Mouse (Mus musculus) telencephalon, adult 2 months (tissue): ENCODE data around the gene S100a16.

ENCODE experiments used
- DNase-seq: peaks from one replicate; pipeline ENCODE4 v3.0.0-alpha.2; 2011; ENCODE audit warnings: low read depth, low spot score

The S100a16 gene

DNA sequence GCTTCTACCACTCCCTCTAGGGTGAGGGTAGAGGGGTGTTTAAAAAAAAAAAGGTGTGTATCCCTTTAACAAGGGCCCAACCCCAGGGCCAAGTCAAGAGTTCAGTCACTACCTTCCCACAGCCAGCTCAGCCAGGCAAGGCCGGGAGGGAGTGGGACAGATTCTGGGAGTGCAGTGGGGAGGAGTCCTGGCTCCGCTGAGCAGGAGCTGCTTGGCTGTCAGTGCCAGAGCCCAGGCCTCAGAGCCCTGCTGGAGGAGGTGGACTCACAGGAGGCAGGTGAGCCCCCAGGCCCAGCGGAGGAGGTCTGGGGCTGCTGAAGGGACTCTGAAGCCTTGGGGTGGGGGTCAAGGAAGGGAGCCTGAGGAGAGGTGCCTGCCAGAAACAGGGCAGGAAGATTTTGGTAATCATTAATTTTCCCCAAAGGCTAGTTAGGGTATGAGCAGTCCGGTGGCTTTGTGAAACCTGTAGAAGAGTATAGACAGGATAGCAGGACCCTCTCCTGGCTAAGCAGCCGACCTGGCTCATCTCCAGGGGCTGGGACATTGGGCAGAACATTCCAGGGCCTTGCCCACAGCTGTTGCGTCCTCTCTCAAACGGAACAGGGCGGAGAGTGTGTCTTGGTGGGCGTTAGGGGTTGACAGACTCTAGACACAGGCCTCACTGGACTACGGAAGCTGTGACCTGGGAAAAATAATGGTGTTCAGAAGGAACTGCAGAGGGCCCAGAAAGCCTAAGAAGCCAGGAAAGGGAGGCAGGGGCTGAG lies at the start of gene S100a16:
S100a16 (plus strand) TSS at position 114 of the 764 bp plus-strand sequence.
- no peak for DNase-seq

DNA sequence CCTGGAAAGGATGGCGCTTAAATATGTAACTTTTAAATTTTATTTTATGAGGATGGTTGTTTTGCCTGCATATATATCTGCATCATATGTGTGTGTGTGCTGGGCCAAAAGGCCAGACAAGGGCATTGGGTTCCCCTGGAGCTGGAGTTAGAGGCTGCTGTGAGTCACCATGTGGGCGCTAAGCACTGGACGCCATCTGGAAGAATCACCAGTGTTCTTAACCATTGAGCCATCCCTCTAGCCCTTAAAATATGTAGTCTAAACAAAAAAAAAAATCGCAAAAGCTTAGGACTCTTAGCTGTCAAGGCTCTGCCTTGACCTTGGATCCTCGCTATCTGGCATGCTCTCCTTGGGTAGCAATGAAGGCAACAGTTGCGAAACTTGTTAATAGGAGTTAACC lies 48.5 kb upstream of the S100a16 start:
- no peak for DNase-seq

DNA sequence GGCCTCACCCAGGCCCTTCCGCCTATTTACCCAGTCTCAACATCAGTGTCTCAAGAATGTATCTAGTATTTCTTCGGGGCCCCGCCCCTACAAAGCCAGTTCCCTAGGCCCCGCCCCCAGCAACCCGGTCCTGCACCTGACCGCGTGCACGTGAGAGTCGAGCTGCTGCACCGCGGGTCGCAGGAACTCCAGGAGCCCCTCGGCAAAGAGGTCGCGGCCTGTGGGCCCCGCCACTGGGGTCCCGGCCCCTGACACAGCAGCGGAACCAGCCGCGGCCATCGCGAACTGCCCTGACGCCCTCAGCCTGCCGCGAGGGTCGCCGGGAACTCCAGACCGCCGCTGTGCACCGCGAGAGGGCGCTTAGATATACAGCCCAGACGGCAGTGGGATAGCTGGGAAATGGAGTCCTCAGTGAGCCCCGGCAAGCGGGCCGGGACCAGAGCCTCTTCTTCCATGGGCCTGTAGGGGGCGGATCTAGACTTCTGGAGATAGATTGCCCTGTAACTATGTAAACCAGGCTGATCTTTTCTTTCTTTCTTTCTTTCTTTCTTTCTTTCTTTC lies 46.3 kb upstream of the S100a16 start, which contains the start of gene Snapin:
Snapin (minus strand) TSS at position 338 of the 561 bp plus-strand sequence.
- DNase-seq, result peak; percentile 90

DNA sequence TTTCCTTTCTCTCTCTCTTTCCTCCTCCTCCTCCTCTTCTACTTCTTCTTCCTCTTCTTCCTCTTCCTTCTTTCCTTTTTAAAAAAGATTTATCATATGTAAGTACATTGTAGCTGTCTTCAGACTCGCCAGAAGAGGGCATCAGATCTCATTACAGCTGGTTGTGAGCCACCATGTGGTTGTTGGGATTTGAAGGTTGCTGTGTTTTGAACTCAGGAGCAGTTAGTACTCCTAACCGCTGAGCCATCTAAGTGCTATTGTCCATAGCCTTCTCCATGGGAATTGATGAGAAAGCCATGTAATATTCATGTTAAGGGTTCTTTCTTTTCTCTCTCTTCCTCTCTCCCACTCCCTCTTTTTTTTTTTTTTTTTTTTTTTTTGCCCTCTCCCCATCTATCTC lies 45.7 kb upstream of the S100a16 start:
- no peak for DNase-seq

DNA sequence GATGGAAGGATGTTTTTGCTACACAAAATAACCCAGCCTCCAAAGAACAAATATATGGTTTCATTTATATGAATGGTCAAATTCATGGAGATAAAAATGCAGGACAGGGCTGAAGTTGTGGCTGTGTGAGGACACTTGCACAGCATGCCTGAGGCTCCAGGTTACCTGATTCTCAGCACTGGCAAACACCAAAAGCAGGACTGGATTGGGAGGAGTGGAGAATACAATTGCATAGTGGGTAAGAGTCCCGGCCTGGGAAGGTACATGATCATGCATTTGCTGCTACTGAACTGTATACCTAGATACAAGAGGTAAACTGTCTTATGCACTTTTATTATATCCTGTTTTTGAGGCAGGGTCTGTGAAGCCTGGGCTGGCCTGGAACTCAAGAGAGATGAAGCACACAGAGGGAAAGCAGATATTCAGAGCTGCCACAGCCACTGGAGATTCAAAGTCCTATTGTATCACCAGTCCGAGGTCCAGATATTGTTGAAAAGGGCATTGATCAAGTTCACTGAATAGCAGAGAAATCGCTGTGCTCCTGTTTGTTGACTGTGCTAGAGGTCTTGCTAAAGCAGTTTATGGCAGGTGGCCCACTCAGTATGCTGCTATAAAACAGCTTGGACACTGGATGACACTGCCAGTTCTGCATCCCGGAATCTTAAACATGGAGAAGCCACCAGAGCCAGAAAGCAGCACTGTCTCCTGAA lies 43.1 kb upstream of the S100a16 start:
- no peak for DNase-seq

DNA sequence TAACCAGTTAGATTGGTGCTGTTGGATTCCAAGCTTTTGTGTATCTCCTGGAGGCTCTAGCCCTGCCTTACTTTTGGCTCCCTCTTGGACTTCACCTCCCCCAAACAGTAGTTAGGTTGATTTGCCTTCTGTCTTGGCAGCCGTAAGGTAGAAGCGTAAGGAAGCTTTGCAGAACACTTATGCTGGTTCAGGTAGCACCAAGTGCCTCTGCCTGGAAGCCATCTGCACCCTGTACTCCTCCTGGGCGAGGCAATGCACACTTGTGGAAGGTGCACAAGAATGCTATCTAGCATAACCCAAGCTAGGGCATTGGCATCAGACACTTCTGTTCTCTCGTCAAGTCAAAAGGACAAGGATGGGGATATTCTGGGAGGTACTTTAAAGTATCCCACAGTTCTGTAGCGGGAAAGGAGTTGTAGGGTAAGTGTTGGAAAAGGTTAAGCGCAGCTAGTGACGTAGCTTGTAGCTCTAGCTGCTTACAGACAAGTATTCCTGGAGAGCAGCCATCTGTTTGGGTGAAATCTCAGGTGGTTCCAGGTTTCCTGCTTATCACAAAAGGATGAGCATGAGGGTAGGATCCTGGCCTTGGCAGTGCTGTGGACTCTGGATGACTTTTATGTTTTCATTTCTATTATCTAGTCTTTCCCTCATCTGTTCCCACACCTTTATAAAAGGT lies 41.1 kb upstream of the S100a16 start:
- DNase-seq, result no peak

DNA sequence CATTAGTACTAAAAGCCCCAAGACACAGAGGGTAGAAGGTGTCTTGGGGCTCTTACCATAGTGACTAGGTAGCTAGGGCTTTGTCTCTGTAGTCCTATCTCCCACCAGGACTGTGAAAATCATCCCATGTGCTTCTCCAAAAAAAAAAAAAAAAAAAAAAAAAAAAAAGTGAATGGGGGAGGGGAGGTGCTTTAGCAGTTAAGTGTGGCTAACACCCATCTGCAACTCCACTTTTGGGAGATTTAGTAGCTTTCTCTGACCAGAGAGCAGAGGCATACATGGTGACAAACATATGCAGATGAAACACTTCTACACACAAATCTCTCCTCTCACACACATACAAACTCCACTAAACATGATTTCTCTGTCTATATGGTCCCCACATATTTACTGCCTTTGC lies 39.5 kb upstream of the S100a16 start:
- no peak for DNase-seq

DNA sequence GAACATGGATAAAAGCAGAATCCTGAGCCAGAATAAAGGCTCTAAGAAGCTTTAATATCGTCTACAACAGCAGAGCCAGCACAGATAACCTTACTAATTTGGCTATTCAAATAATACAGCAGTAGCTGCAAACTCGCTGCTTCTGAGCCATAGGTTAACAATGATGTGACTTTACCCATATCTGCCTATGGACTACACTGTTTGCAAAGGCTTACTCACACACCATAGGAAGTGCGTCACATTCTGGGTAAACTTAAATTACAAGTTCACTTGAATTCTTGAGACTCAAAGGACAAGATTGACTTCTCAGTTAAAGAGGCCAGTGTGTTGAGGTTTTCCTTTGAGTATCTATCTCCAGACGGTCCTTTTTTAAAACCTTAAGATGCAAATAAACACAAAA lies 33.6 kb upstream of the S100a16 start:
- no peak for DNase-seq

DNA sequence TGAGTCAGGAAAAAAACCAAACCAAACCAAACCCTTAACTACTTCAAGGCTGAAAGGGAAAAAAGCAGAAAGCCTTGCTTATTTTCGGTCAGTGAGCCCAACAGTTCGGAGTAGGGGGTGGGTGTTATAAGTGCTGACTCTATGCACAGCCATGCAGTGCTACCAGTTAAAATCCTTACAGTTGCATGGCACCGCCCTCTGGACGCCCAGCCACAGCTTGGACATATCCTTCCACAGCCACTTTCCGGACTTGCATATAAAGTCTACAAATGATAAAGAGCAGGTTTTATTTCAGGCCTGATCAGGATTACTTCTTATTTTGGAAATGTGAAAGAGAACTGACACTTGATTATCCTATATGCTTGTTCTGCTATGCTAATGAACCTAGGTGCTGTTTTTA lies 31.8 kb upstream of the S100a16 start:
- no peak for DNase-seq

DNA sequence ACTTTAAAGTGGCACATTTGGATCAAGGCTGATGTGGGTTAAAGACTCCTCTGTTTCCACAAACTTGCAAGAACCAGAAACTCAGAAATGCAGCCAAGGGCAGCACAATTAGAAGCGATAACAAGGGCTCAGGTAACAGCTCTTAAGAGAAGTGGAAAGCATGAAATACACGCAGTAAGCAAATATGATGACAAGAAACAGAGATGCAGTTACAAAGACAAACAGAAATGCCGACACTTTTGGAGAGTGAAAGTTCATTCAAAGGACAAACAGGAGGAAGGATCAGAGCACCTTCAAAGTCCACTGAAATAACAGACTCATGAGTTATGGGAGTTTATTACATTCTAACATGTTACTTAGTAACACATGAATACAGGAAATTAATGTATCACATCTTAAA lies 30.7 kb upstream of the S100a16 start:
- no peak for DNase-seq

DNA sequence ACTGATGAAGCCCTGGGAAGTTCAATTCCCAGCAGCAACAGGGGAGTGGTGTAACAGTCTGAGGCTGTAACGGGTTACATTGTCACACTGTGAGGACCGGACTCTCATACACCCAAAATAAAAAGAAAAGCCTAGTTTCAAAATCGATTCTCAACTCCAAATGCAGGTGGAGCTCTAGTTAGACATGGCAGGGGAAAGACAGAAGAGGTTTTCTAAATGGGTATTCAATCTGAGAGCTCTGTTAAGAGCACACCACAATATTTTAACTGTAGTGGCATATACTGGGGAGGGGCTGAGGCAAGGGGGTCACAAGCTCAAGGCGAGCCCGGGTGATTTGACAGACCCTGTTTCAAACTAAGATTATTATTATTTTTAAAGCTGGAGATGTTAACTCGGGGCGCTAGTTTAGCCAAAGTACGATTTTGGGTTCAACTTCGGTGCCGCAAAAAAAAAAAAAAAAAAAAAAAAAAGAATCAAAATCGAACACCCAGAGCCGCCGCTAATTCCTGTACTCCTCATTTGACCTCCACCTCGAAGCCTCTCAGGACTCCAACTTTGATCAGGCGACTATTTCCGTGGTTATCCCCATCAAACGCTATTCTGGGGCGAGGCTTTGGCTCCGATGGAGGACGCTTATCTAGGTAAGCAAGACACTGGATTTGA lies 28.6 kb upstream of the S100a16 start:
- no peak for DNase-seq

DNA sequence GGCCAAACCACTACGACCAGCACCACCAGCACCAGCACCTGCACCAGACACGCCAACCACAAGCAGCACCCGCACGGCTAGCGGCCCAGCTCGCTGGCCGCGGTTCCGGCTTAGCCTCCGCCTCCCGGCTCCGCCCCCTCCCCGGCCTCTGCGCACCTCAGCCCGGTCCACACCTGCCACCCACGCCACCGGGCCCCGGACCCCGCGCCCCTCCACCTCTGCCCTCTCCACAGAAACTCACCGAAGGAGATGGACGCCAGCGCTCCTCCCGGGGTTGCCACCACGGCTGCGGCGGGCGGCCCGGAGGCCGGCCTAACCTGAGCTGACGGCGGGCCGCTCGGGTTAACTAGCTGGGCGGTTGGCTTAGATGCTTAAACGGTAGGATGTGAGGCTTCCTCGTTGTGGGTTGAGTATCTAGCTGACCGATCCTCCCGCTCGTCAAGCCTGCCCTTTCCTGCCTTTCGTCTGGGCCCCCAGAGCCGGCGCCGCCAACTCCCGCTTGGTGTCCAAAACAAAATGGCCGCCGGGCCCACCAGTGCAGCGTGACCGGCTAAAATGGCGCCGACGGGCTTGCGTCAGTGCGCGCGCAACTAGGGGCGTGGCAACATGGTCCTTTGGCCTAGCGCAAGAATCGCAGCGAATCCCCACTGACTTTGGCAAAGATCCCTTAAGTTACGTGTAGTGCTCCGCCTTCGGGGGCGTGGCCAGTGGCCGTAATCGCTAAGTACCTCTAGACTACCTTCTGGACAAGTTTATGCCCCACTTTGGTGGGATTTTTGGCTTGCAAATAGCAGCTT lies 27.9 kb upstream of the S100a16 start, which contains the start of gene Chtop:
Chtop (minus strand) TSS at position 549 of the 797 bp plus-strand sequence.
- peak; percentile 97 for DNase-seq

DNA sequence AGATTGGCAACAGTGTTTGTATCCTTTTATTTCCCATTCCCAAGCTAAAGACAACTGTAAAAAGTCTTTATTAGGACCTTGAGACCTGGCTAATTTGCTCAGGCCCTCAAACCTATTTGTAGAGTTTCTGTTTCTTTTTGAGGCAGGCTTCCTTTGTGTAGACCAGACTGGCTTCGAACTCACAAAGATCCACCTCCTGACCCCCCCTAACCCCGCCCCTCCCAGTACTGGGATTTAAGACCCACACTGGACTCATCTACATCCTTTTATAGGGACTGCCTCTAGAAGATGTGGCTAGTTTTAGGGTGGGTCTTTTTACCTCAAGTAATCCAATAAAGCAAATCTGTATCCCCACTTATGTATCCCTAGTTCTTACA lies 27.3 kb upstream of the S100a16 start:
- DNase-seq, result no peak

DNA sequence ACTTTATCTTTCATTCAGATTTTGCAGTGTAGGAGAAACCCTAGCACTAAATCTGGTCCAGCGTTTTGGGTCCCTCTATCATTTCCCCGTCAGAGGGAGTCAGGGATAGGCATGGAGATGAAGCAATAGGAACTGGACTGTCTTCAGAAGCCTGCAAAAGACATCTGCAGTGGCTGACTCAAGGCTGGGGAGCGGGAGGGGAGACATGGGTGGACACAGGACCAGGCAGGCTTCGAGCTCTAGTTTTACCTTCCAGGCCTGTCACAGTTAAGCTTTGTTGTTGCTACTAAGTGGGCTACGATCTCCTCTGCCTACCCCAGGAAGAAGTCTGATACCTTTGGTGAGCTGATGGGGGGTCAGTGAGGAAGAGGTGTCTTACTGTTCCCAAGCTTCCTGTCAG lies 24.8 kb upstream of the S100a16 start:
- no peak for DNase-seq

DNA sequence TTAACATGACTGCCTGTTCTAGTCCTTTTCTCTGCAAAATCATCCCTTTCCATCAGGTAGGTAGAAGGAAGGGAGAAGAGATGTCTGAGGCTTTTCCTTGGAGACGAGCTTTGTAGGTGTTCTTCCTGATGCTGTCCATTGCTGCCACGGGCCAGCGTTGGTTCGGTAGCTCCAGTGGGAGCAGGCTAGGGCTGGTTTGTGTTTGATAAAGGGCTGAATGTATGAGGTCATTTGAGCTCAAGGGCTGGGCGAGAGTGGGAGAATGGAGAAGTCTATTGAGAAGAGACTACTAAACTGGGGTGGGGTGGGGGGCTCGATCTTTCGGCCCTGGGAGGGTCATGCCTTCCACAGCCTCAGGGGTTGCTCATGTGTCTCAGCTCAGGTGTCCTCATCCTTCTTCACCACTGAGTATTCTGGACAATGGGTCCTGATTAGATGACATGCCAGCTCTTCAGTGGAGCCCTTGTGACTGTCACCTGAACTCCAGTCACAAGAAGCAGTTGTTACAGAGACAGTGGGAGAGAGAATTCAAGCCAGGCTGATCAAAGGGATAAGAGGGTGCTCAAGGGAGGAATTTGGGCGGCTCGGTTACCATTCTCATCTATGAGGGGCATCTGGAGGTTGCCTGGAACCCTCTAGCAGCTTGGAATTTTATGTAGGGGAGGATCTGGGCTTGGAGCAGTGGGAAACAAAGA lies 24.0 kb upstream of the S100a16 start:
- DNase-seq, result no peak

DNA sequence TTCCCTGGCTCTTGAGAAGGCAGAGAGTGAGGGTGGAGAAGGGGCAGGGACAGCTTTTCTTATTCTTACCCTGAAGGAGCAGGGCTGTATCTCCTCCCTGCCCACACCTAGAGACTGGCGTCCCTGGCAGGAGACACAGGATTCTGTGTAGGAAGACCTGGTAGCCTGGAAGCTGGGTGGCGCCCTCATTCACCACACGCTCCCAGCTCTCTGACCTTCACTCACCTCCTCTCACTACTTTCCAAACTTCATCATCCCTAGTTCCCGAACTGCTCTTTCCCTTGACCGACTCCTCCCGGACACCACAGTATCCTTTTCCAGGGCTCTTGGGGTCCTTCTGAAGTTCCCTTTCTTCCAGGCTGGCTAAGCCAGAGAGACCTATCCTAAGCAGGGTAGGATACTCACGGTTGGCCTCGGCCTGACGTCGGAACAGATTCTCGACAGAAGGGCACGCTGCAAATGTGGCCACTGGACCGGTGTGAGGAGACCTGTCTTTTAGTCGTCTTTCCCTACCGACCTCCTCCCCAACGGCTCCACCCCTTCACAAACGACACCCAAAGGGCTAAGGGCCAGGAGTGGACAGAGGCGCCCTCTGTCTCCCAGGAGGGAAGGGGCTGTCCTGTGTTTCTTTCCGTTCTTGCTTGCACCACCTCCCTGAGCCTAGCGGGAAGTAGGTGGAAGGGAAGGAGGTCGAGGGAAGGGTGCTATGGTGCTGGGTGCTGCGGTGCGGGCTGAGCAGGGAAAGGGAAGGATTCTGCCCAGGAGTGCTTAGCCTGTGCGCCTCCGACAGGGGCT lies 23.1 kb upstream of the S100a16 start, which contains the start of the genes S100a1 and S100a13:
S100a1 (minus strand) TSS at position 597 of the 795 bp plus-strand sequence.
S100a13 (plus strand) TSS at position 640 of the 795 bp plus-strand sequence.
- DNase-seq, result no peak

DNA sequence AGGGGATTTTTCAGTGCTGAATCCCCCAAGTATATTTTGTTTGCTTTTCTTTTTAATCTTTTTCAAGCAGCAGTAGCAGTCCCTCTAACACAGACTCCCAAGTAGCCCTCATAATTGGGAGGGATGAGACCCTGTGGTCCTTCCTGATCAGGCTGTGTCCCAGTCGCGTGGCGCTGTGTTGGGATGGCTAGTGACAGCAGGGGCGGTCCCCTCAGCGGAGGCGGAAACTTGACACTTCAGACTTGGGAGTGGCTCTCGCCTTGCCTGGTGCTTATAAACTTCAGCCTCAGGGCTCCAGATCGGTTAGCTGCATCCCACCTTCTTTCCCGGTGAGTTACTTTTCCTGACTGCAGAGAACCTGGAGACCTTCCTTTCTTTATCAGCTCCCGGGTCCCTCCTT lies 22.4 kb upstream of the S100a16 start:
- DNase-seq, result no peak

DNA sequence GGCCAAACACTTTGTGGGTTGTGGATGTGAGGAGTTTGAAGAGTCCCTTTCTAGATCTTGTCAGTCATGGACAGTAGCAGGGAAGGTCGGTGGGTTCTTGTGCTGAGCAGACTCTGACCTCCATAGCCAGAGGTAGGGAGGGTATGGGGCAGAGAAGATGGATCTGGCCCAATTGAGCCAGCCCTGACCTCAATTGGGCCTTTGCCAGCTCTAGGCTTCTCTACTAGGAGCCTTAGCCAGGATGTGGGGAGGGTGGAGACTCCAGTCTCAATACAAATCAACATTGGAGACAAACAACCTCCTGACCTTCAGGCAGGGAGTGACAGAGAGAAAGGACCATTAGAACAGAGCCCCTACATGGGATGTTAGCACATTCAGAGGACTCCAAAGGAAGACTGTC lies 21.8 kb upstream of the S100a16 start:
- no peak for DNase-seq

DNA sequence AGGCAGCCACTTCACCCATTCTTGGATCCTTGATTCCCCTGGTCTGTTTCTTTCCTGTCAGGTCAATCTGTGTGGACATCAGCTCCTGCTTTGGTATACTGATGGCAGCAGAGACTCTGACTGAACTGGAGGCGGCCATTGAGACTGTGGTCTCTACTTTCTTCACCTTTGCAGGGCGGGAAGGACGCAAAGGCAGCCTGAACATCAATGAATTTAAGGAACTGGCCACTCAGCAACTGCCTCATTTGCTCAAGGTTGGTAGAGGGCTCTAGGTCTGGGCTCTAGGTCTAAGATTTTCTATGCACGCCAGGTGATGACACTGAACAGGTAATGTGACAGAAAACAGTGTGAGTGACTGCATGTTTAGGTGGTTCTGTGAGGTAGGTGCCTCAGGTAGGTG lies 21.3 kb upstream of the S100a16 start:
- no peak for DNase-seq
